Mouse (Mus musculus) cerebellum, postnatal 14 days (tissue): ENCODE measurements around the gene Terf2ip.

Source experiments
- DNase-seq, 2 experiments: peaks; one replicate each; pipeline ENCODE4 v3.0.0; 2021; ENCODE audit warnings: mixed read lengths in 2 of 2

The Terf2ip gene

GRCm38 (mm10) chr8:112010997-112011815 lies at the start of gene Terf2ip, which contains the start of gene Kars:
Terf2ip (plus strand) TSS chr8:112011398.
Kars (minus strand) TSS chr8:112011323.
- DNase-seq: peak; percentile 94 to 96

- no peak for DNase-seq
These were observed 48.6 kb upstream of the Terf2ip start for GRCm38 (mm10) chr8:111962589-111962988.

- peak in 1 of 2 experiments; percentile 41 for DNase-seq
These were observed 48.1 kb upstream of the Terf2ip start for GRCm38 (mm10) chr8:111963091-111963490.

GRCm38 (mm10) chr8:111963546-111963945 lies 47.7 kb upstream of the Terf2ip start:
- DNase-seq: no peak

GRCm38 (mm10) chr8:111964351-111964750 lies 46.8 kb upstream of the Terf2ip start:
- DNase-seq: no peak

- DNase-seq: peak in 1 of 2 experiments; percentile 28
These were observed 46.2 kb upstream of the Terf2ip start for GRCm38 (mm10) chr8:111964849-111965561.

- DNase-seq: no peak
These were observed 43.8 kb upstream of the Terf2ip start for GRCm38 (mm10) chr8:111967246-111967870.

- DNase-seq: no peak
These were observed 42.7 kb upstream of the Terf2ip start for GRCm38 (mm10) chr8:111968541-111968940.

GRCm38 (mm10) chr8:111968991-111969390 lies 42.2 kb upstream of the Terf2ip start:
- DNase-seq: no peak

- no peak for DNase-seq
These were observed 37.1 kb upstream of the Terf2ip start for GRCm38 (mm10) chr8:111974138-111974537.

GRCm38 (mm10) chr8:111975706-111976105 lies 35.5 kb upstream of the Terf2ip start:
- DNase-seq: no peak

- DNase-seq: no peak
These were observed 34.9 kb upstream of the Terf2ip start for GRCm38 (mm10) chr8:111976326-111976725.

GRCm38 (mm10) chr8:111978147-111978546 lies 33.1 kb upstream of the Terf2ip start:
- no peak for DNase-seq

- DNase-seq: peak; percentile 72 to 75
These were observed 29.1 kb upstream of the Terf2ip start for GRCm38 (mm10) chr8:111982116-111982515.

- DNase-seq: no peak
These were observed 26.7 kb upstream of the Terf2ip start for GRCm38 (mm10) chr8:111984511-111984910.

GRCm38 (mm10) chr8:111989911-111990310 lies 21.3 kb upstream of the Terf2ip start:
- peak; percentile 88 to 92 for DNase-seq

- no peak for DNase-seq
These were observed 19.9 kb upstream of the Terf2ip start for GRCm38 (mm10) chr8:111991278-111991677.

GRCm38 (mm10) chr8:111992013-111992702 lies 19.0 kb upstream of the Terf2ip start, which contains the start of gene Adat1:
Adat1 (minus strand) TSS chr8:111992302.
- DNase-seq: peak; percentile 90 to 91

GRCm38 (mm10) chr8:111992703-111993039 lies 18.5 kb upstream of the Terf2ip start:
- DNase-seq: no peak

GRCm38 (mm10) chr8:112004754-112005153 lies 6.4 kb upstream of the Terf2ip start:
- DNase-seq: no peak

- no peak for DNase-seq
These were observed 5.6 kb upstream of the Terf2ip start for GRCm38 (mm10) chr8:112005601-112006000.

GRCm38 (mm10) chr8:112007669-112008068 lies 3.5 kb upstream of the Terf2ip start:
- DNase-seq: no peak

GRCm38 (mm10) chr8:112009558-112009957 lies 1.6 kb upstream of the Terf2ip start:
- DNase-seq: no peak
